Mouse (Mus musculus) intestine, embryonic 15.5 days (tissue): ENCODE measurements around the gene C77080. TPM values are rescaled to one million over a fixed set of nuclear protein-coding genes. Genes with fewer than 3 reads are reported as not detected.

ENCODE experiments used
- ATAC-seq: fragments of 200-750 bp; cut with Nextera tagmentation; 2 replicates; pipeline ENCODE4 v1.8.0; 2017; ENCODE audit warnings: moderate TSS enrichment, moderate library complexity
- H3K27ac ChIP-seq: fragments of 300-500 bp; sonication (generic); 2 replicates; pipeline ENCODE4 v1.5.1; 2015; ENCODE audit warnings: mild to moderate bottlenecking, inconsistent platforms
- H3K27me3 ChIP-seq: fragments of 300-500 bp; sonication (generic); replicated peaks from 2 replicates; pipeline ENCODE4 v1.6.1; 2015; ENCODE audit warnings: inconsistent platforms
- H3K36me3 ChIP-seq: fragments of 300-500 bp; sonication (generic); 2 replicates; pipeline ENCODE4 v1.6.1; 2015; ENCODE audit warnings: inconsistent platforms
- H3K4me1 ChIP-seq: fragments of 300-500 bp; sonication (generic); replicated peaks from 2 replicates; pipeline ENCODE4 v1.6.1; 2015; ENCODE audit warnings: inconsistent platforms
- H3K4me2 ChIP-seq: fragments of 300-500 bp; sonication (generic); replicated peaks from 2 replicates; pipeline ENCODE4 v1.6.1; 2015; ENCODE audit warnings: mild to moderate bottlenecking, inconsistent platforms
- H3K4me3 ChIP-seq: fragments of 300-500 bp; sonication (generic); replicated peaks from 2 replicates; pipeline ENCODE4 v1.5.1; 2015; ENCODE audit warnings: inconsistent platforms
- H3K9ac ChIP-seq: fragments of 300-500 bp; sonication (generic); 2 replicates; pipeline ENCODE4 v1.6.1; 2015; ENCODE audit warnings: inconsistent platforms
- H3K9me3 ChIP-seq: fragments of 300-500 bp; sonication (generic); 2 replicates; pipeline ENCODE4 v1.6.1; 2016; ENCODE audit warnings: inconsistent platforms
- WGBS: fragments of 180-500 bp; shearing (Covaris S2); methylation state at CpG from one replicate; pipeline ENCODE4 v1.1.7; 2015; 5-methylcytosine and 5-hydroxymethylcytosine counted together
- polyA plus RNA-seq: library from polyadenylated mRNA; unstranded; fragments of >200 nt; fragmentation: Nextera tagmentation; extraction: Ambion mirVana; gene quantifications from 2 replicates; pipeline ENCODE4 v1.2.1, GENCODE M21; 2015

C77080 gene
- 9.7 and 10.3 TPM in 2 replicates for polyA plus RNA-seq

DNA sequence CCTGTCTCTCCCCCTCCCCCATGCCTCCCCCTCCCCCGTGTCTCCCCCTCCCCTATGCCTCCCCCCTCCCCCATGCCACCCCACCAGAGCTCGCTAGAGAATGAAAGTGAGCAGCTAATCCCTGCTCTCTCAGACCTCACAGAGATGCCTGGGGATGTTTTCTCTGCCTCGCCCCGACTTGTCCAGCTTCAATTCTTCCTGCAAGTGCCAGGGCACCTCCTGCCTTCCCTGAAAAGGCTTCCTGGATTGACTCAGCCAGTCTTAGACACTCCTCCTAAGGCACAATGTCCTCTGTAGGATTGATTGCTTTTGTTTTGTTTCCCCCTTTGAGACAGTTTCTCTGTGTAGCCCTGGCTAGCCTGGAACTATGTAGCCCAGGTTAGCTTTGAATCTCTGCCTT, at the start of gene C77080:
Gene C77080, minus strand, starts transcription at position 209 of the 400 bp plus-strand sequence.
- Histone ChIP-seq H3K27ac (no peak within 1 kb of the TSS), H3K9me3 (no peaks in the 10 kb centered on the region), H3K4me2 (no peak within 1 kb of the TSS), H3K4me3 (no peak within 1 kb of the TSS), H3K36me3 (no peaks in the 10 kb centered on the region), H3K4me1 (peaks cover 20% of the 10 kb centered on the region), H3K9ac (no peak within 1 kb of the TSS), H3K27me3 (no peaks in the 10 kb centered on the region)
- WGBS, result 9% methylated on average over 2 of the region's 4 CpGs
- ATAC-seq, result no peak

DNA sequence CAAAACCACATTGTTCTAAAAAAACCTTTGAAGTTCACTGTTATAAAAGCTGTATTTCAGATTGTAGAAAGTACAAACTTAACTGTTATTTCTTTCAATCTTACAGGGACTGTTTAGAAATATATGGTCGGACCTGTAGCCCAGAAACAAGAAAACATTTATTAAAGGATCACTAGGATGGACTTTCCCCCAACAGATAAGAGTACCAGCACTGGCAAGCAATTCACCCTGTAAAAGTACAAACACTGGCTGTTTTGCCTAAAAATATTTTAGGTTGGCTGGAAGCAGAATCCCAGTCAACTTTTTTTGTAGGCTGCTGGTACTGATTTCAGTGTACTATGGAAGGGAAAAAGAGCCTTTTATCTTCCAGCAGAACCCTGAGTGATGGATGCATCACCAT, 46.7 kb upstream of the C77080 start:
- H3K27me3 ChIP-seq, result no peaks in the 10 kb centered on the region
- WGBS, result 80% methylated on average over 1 of the region's 1 CpGs
- H3K36me3 ChIP-seq, result peaks cover 11% of the 10 kb centered on the region
- H3K4me2 ChIP-seq, result no peak overlapping the region
- H3K4me1 ChIP-seq, result no peaks in the 10 kb centered on the region
- no peak overlapping the region for H3K27ac ChIP-seq
- H3K9me3 ChIP-seq, result no peaks in the 10 kb centered on the region
- H3K4me3 ChIP-seq, result no peak overlapping the region
- no peak overlapping the region for H3K9ac ChIP-seq
- no peak for ATAC-seq

DNA sequence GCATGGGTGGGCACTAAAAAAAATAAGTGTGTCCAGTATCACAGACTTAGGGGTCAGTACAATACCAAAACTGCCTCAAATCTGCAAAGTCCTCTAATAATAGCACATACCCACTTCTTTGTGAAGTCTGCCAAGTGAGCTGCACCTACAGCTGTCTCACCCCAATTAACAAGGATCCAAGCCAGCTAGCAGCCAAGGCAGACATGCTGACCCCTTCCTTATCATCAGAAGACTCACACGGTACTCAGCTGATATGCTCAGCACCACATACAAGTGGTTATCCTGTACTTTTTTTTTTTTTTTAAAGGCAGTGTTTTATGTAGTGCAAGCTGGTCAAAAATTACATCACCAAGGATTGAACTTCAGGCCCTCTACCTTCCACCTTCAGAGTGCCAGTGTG, 43.1 kb upstream of the C77080 start:
- no peak overlapping the region for H3K27ac ChIP-seq
- no peak overlapping the region for H3K9ac ChIP-seq
- no peak overlapping the region for H3K4me3 ChIP-seq
- H3K27me3 ChIP-seq, result no peaks in the 10 kb centered on the region
- no peaks in the 10 kb centered on the region for H3K9me3 ChIP-seq
- no peaks in the 10 kb centered on the region for H3K4me1 ChIP-seq
- ATAC-seq, result no peak
- H3K36me3 ChIP-seq, result peaks cover 5% of the 10 kb centered on the region
- 54% methylated on average over 1 of the region's 1 CpGs for WGBS
- H3K4me2 ChIP-seq, result no peak overlapping the region

DNA sequence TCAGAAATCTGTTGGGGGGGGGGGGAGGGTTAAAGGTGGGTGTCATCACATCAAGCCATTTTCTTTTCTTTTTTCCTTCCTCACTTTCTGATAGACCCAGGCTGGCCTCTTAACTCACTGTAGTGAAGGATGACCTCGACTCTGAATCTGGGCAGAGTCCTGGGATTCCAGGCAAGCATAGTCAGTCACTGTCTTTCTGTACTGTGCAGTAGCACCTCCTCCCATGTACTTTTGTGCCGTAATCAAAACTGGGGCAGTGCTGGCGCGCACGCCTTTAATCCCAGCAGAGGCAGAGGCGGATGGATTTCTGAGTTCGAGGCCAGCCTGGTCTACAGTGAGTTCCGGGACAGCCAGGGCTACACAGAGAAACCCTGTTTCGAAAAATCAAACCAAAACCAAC, 42.6 kb upstream of the C77080 start:
- Histone ChIP-seq H3K9ac (no peak overlapping the region), H3K4me3 (no peak overlapping the region), H3K4me1 (no peaks in the 10 kb centered on the region; the same call in 1 of the 2 replicates), H3K4me2 (no peak overlapping the region), H3K27me3 (no peaks in the 10 kb centered on the region), H3K9me3 (no peaks in the 10 kb centered on the region), H3K27ac (no peak overlapping the region), H3K36me3 (peaks cover 5% of the 10 kb centered on the region)
- WGBS, result 76% methylated on average over 9 of the region's 9 CpGs
- ATAC-seq, result no peak; the same call in 1 of the 2 replicates

DNA sequence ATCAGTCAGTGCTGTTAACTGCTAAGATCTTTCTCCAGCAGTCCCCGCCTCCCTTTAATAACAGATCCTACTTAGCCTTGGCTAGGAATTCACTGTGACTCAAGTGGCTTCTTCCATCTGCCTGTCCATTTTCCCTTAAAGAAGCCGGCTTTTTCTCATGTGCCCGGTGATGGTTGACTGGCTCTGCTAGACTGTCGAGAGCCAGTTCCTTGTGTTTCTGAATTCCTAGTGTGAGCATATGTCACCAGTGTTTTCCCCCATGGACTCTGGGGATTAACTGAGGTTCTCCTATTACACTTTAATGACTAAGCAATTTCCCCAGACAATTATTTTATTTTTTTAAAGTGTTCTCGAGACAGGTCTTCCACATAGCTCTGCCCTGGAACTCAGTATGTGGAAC, 42.2 kb upstream of the C77080 start:
- Histone ChIP-seq H3K4me3 (no peak overlapping the region), H3K9ac (no peak overlapping the region), H3K4me2 (no peak overlapping the region), H3K4me1 (no peaks in the 10 kb centered on the region; the same call in 1 of the 2 replicates), H3K9me3 (no peaks in the 10 kb centered on the region), H3K27ac (no peak overlapping the region), H3K36me3 (peaks cover 5% of the 10 kb centered on the region), H3K27me3 (no peaks in the 10 kb centered on the region)
- ATAC-seq, result no peak
- WGBS, result 80% methylated on average over 5 of the region's 5 CpGs

DNA sequence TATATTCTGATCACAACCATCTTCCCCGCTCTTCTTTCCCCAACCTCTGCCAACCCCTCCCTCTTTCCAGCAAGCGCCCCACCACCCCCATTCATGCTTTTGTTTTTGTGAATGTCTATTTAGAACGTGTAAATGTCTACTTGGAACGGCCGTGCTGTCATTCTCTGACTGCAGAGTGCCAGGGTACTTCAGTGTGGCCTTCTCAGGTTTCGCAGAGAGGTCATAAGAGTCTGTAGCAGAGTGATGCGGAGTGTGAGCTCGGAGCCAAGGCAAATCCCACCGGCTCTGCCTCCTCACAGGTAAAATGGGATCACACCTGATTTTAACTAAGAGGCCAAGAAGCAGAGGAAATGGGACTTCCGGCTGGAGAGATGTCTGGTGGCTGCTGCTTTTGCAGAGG, 37.9 kb upstream of the C77080 start:
- Histone ChIP-seq H3K27me3 (no peaks in the 10 kb centered on the region), H3K36me3 (no peaks in the 10 kb centered on the region), H3K9me3 (no peaks in the 10 kb centered on the region), H3K4me3 (no peak overlapping the region), H3K4me1 (no peaks in the 10 kb centered on the region; the same call in 1 of the 2 replicates), H3K9ac (no peak overlapping the region), H3K4me2 (no peak overlapping the region), H3K27ac (no peak overlapping the region)
- no peak for ATAC-seq
- 57% methylated on average over 10 of the region's 10 CpGs for WGBS

DNA sequence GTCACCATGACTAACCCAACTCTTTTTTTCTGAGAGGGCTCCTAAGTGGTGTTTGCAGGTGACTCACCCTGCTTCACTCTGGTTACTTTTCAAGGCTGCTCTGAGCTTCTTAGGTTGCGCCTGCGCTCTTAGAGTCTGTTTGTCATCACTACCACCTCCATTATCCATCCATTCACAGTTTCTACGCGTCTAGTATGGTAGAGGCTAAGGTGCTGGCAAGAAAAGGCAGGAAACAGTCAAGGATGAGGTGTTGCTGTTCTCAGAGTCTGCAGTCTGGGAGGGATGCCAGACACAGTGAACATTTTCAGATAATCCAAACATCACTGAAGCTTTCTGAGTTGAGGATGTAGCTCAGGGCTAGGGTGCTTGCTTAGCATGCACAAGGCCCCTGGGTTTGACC, 36.5 kb upstream of the C77080 start:
- Histone ChIP-seq H3K9me3 (no peaks in the 10 kb centered on the region), H3K27ac (peak overlapping the region; percentile 22; the same call in 1 of the 2 replicates), H3K36me3 (no peaks in the 10 kb centered on the region), H3K4me3 (no peak overlapping the region), H3K27me3 (no peaks in the 10 kb centered on the region), H3K4me1 (no peaks in the 10 kb centered on the region; the same call in 1 of the 2 replicates), H3K9ac (no peak overlapping the region), H3K4me2 (no peak overlapping the region)
- 0 out of 2 replicates have a peak, but pooled peaks have one; percentile 41 for ATAC-seq
- WGBS, result 58% methylated on average over 4 of the region's 4 CpGs

DNA sequence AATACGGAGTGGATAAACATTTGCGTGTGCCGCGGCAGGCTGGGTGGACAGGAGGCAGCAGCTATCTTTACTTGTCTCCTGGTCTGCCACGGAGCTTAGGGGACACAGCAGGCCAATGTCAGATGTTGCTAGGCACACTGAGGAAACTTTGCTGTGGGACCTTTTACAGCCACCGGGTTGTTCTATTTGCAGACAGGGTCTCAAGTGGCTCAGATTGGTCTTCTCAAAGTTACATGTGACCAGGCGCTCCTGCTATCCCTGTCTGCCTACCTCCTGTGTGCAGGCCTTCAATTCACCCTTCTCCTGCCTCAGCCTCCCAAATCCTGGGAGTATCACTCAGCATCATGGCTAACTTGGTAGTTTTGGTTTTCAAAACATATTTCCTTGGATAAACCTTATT, 34.9 kb upstream of the C77080 start:
- no peak overlapping the region for H3K4me2 ChIP-seq
- H3K27me3 ChIP-seq, result no peaks in the 10 kb centered on the region
- H3K27ac ChIP-seq, result no peak overlapping the region
- H3K4me3 ChIP-seq, result no peak overlapping the region
- no peak overlapping the region for H3K9ac ChIP-seq
- H3K9me3 ChIP-seq, result no peaks in the 10 kb centered on the region
- H3K36me3 ChIP-seq, result no peaks in the 10 kb centered on the region
- H3K4me1 ChIP-seq, result no peaks in the 10 kb centered on the region; the same call in 1 of the 2 replicates
- WGBS, result 59% methylated on average over 7 of the region's 7 CpGs
- no peak for ATAC-seq

DNA sequence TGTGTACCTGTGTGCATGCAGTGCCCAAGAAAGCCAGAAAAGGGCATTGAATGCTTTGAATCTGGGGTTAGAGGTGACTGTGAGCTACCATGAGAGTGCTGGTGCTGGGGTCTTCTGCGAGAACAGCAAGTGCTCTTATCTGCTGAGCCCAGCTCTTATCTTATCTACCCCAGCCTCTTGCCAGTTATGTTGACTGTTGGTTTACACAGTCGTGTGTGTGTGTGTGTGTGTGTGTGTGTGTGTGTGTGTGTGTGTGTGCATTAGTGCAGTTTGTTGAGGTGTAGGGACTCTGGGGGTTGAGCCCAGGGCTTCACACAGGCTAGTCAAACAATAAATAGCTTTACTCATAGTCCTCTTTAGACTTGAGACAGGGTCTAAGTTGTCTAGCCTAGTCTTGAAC, 34.0 kb upstream of the C77080 start:
- Histone ChIP-seq H3K9me3 (no peaks in the 10 kb centered on the region), H3K4me1 (no peaks in the 10 kb centered on the region; the same call in 1 of the 2 replicates), H3K9ac (no peak overlapping the region), H3K27me3 (no peaks in the 10 kb centered on the region), H3K36me3 (no peaks in the 10 kb centered on the region), H3K27ac (no peak overlapping the region), H3K4me3 (no peak overlapping the region), H3K4me2 (no peak overlapping the region)
- ATAC-seq, result peak; percentile 39; the same call in 1 of the 2 replicates
- 32% methylated on average over 2 of the region's 2 CpGs for WGBS

DNA sequence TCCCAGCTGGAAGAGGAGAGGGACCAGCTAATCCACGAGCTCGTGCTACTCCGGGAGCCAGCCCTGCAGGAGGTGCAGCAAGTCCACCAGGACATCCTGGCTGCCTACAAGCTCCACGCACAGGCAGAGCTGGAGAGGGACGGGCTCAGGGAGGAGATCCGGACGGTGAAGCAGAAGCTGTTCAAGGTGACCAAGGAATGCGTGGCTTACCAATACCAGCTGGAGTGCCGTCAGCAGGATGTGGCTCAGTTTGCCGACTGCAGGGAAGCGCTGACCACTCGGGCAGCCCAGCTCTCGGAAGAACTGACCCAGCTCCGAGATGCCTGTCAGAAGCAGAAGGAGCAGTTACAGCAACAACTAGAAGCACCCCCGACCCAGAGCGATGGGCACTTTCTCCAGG, 32.5 kb upstream of the C77080 start:
- H3K9ac ChIP-seq, result no peak overlapping the region
- no peak overlapping the region for H3K27ac ChIP-seq
- no peak overlapping the region for H3K4me3 ChIP-seq
- no peaks in the 10 kb centered on the region for H3K27me3 ChIP-seq
- WGBS, result 42% methylated on average over 16 of the region's 16 CpGs
- no peaks in the 10 kb centered on the region for H3K36me3 ChIP-seq
- H3K4me2 ChIP-seq, result no peak overlapping the region
- H3K4me1 ChIP-seq, result no peaks in the 10 kb centered on the region
- no peak for ATAC-seq
- no peaks in the 10 kb centered on the region for H3K9me3 ChIP-seq

DNA sequence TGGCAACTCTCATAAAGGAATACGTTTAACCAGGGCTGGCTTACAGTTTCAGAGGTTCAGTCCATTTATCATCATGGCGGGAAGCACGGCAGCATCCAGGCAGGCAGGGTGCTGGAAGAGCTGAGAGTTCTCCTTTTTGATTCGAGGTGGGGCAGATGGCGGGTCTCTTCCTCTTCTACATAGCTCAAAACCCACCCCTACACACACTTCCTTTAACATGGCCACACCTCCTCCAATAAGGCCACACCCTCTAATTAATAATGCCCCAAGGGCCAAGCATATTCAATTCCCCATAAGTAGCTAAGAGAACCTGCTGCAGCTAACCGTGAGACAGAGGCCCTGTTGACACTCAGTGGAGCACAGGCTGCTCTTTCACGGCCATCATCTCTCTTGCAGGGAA, 31.6 kb upstream of the C77080 start:
- H3K27me3 ChIP-seq, result no peaks in the 10 kb centered on the region
- no peak overlapping the region for H3K27ac ChIP-seq
- no peaks in the 10 kb centered on the region for H3K4me1 ChIP-seq
- H3K9me3 ChIP-seq, result no peaks in the 10 kb centered on the region
- 69% methylated on average over 7 of the region's 7 CpGs for WGBS
- H3K36me3 ChIP-seq, result no peaks in the 10 kb centered on the region
- no peak for ATAC-seq
- H3K4me3 ChIP-seq, result no peak overlapping the region
- H3K4me2 ChIP-seq, result no peak overlapping the region
- H3K9ac ChIP-seq, result no peak overlapping the region

DNA sequence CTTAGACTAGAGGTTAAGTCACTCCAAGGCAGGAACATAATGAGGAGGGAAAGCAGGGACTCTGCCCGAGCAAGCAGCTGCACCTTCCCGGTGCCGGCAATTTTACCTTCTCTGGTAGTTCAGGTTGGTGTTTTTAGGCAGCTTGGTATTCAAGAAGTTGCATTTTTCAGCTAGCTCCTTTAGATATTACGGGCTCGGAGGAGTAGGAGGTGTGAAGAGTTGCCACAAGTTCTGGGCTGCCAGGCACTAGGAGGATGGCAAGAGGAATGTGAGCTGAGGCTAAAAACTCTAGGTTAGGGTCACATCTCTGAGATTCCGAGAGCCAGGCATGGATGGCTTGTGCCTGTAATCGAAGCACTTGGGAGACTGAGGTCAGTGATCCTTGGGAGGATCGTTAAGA, 28.5 kb upstream of the C77080 start:
- H3K4me2 ChIP-seq, result no peak overlapping the region
- peaks cover 20% of the 10 kb centered on the region for H3K4me1 ChIP-seq
- H3K27me3 ChIP-seq, result 0 out of 2 replicates have a peak, but pooled peaks cover 7% of the 10 kb centered on the region
- H3K36me3 ChIP-seq, result no peaks in the 10 kb centered on the region
- ATAC-seq, result no peak
- H3K27ac ChIP-seq, result no peak overlapping the region
- H3K4me3 ChIP-seq, result no peak overlapping the region
- WGBS, result 87% methylated on average over 8 of the region's 8 CpGs
- no peak overlapping the region for H3K9ac ChIP-seq
- H3K9me3 ChIP-seq, result no peaks in the 10 kb centered on the region

DNA sequence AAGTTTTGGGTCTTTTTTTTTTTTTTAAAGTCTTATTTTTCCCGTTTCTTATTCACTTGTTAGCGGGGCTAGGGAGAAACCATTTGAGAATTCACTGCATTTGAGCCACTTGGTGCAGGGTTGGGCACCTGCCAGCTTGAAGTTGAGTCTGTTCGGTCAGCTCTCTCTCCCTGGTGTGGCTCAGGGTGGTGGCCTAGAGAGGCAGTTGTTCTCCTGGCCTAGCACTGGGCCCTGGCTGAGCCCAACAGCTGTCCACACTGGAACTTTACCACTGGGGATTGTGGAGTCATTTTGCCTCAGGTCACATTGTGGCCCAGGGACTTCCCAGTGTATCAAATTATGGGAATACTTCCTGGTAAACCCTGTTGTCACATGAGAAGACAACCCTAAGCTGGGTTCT, 26.9 kb upstream of the C77080 start:
- ATAC-seq, result no peak; the same call in 1 of the 2 replicates
- Histone ChIP-seq H3K9ac (peak overlapping the region; percentile 50; the same call in 1 of the 2 replicates), H3K9me3 (no peaks in the 10 kb centered on the region), H3K4me2 (peak overlapping the region; percentile 96; the same call in 1 of the 2 replicates), H3K27me3 (0 out of 2 replicates have a peak, but pooled peaks cover 8% of the 10 kb centered on the region), H3K4me1 (peaks cover 20% of the 10 kb centered on the region), H3K36me3 (no peaks in the 10 kb centered on the region), H3K27ac (no peak overlapping the region), H3K4me3 (no peak overlapping the region)
- WGBS, result 41% methylated on average over 3 of the region's 3 CpGs
